Mouse (Mus musculus) kidney, postnatal 0 days (tissue): ENCODE results near the gene 4930402H24Rik. TPM values are rescaled to one million over a fixed set of nuclear protein-coding genes. Genes with fewer than 3 reads are reported as not detected.

Experiments
- ATAC-seq: fragments of 200-750 bp; cut with Nextera tagmentation; replicated peaks from 2 replicates; pipeline ENCODE4 v1.8.0; 2017; ENCODE audit warnings: low read depth, moderate number of reproducible peaks, moderate TSS enrichment, moderate library complexity; ENCODE audit not compliant: low FRiP score
- DNase-seq: peaks from one replicate; pipeline ENCODE4 v3.0.0-alpha.2; 2016; ENCODE audit warnings: low spot score
- H3K27ac ChIP-seq: fragments of 300-500 bp; sonication (generic); 2 replicates; pipeline ENCODE4 v1.5.1; 2014; ENCODE audit warnings: mild to moderate bottlenecking
- H3K27me3 ChIP-seq: fragments of 300-500 bp; sonication (generic); 2 replicates; pipeline ENCODE4 v1.6.1; 2014; ENCODE audit warnings: low read length, mixed read lengths; ENCODE audit not compliant: insufficient read depth
- H3K36me3 ChIP-seq: fragments of 300-500 bp; sonication (generic); 2 replicates; pipeline ENCODE4 v1.6.1; 2014; ENCODE audit warnings: low read length, mixed read lengths; ENCODE audit not compliant: insufficient read depth
- H3K4me1 ChIP-seq: fragments of 300-500 bp; sonication (generic); replicated peaks from 2 replicates; pipeline ENCODE4 v1.6.1; 2014; ENCODE audit warnings: antibody characterized with exemption, low read length, mixed read lengths; ENCODE audit not compliant: insufficient read depth
- H3K4me2 ChIP-seq: fragments of 300-500 bp; sonication (generic); 2 replicates; pipeline ENCODE4 v1.6.1; 2014; ENCODE audit warnings: mild to moderate bottlenecking, low read length, moderate library complexity, mixed read lengths
- H3K4me3 ChIP-seq: fragments of 300-500 bp; sonication (generic); replicated peaks from 2 replicates; pipeline ENCODE4 v1.5.1; 2014; ENCODE audit warnings: low read depth, low read length
- H3K9ac ChIP-seq: fragments of 300-500 bp; sonication (generic); 2 replicates; pipeline ENCODE4 v1.6.1; 2014; ENCODE audit warnings: low read depth, low read length
- H3K9me3 ChIP-seq: fragments of 300-500 bp; sonication (generic); replicated peaks from 2 replicates; pipeline ENCODE4 v1.6.1; 2016; ENCODE audit warnings: low read length, inconsistent platforms, mixed read lengths
- CTCF ChIP-seq: IDR thresholded peaks from 2 replicates; pipeline ENCODE4 v1.5.1; 2016; ENCODE audit warnings: antibody characterized with exemption, low read depth, mild to moderate bottlenecking, moderate library complexity
- WGBS: fragments of 180-500 bp; shearing (Covaris S2); extraction: QIAGEN DNeasy Blood & Tissue Kit; methylation state at CpG from one replicate; pipeline ENCODE4 v1.1.7; 2014; 5-methylcytosine and 5-hydroxymethylcytosine counted together
- polyA plus RNA-seq: library from polyadenylated mRNA; unstranded; fragments of >200 nt; fragmentation: Nextera tagmentation; extraction: Ambion mirVana; gene quantifications from 2 replicates; pipeline ENCODE4 v1.2.1, GENCODE M21; 2015

The 4930402H24Rik gene
- polyA plus RNA-seq, 1 experiment from 2014 or later, result 19.2 TPM

DNA sequence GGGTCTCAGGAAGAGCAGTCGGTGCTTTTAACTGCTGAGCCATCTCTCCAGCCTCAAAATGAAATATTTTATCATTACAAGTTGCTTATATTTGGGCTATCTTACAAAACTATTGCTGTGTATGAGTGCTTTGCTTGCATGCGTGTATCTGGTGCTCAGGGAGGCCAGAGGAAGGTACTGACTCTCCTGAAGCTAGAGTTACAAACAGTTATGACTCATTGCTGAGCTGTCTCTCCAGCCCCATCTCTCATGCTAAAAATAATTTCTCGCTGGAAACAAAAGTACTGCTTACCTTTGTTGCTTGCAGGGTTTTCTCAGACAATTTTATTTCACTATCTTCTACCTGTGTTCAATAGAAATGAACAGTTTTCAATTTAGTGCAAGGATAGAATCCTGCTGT, 140.8 kb downstream of the 4930402H24Rik start:
- Histone ChIP-seq H3K27me3 (no peaks in the 10 kb centered on the region), H3K9me3 (no peaks in the 10 kb centered on the region), H3K9ac (no peak overlapping the region), H3K4me2 (no peak overlapping the region), H3K36me3 (peaks cover 57% of the 10 kb centered on the region), H3K4me3 (no peak overlapping the region), H3K4me1 (no peaks in the 10 kb centered on the region), H3K27ac (no peak overlapping the region)
- DNase-seq (no peak), ATAC-seq (no peak)
- 85% methylated on average over 3 of the region's 3 CpGs for WGBS
- TF ChIP-seq CTCF, result no peak

DNA sequence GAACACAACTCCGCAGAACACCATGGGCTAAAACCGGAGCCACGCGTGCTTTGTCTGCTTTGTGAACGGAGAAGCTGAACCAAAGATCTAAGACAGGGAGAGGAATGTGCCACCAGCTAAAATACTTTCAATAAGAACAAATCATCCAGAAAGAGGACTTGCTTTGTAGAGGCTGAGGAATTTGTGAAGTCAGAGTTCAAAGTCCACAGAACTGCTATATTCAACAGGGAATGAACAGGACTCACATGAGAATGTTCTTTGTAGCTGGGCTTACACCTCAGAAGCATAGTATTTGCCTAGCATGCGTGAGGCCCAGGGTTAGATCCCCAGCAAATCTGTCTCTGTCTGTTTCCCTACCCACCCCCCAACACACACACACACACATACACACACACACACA, 145.3 kb downstream of the 4930402H24Rik start:
- Histone ChIP-seq H3K4me1 (no peaks in the 10 kb centered on the region), H3K27me3 (no peaks in the 10 kb centered on the region), H3K4me3 (no peak overlapping the region), H3K9me3 (no peaks in the 10 kb centered on the region), H3K9ac (no peak overlapping the region), H3K27ac (peak overlapping the region; percentile 66), H3K4me2 (no peak overlapping the region), H3K36me3 (peaks cover 26% of the 10 kb centered on the region; the same call in 1 of the 2 replicates)
- TF ChIP-seq CTCF, result no peak
- ATAC-seq (peak; percentile 54; the same call in 1 of the 2 replicates), DNase-seq (peak; percentile 49)
- 78% methylated on average over 6 of the region's 6 CpGs for WGBS

DNA sequence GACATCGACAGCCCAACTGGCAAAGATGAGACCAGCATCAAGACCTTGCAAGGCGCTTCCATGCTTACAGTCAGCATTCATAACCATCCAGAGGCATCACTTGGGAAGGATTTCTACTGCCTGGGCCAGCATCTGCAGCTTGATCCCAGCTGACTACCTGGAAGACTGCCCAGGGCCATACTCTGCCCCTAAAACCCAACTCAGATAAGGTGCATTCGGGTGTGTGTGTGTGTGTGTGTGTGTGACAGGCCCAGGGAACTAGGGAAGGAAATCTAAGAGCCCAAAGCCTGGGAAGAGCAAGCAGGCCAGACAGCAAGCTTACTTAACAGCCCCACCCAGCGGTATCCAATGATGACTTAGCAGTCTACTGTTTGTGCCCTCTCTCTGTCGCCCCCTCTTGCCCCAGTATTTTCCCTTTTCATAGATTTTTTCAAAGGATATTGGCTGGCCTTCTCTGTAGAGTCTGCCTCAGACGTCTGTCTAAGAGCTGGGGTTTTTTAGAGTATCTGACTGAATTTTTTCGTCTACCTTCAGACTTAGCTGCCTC, 151.1 kb downstream of the 4930402H24Rik start:
- TF ChIP-seq CTCF, result no peak
- H3K4me2 ChIP-seq, result no peak overlapping the region
- 69% methylated on average over 7 of the region's 7 CpGs for whole genome bisulfite sequencing
- H3K27me3 ChIP-seq, result no peaks in the 10 kb centered on the region
- DNase-seq, result no peak
- H3K4me1 ChIP-seq, result no peaks in the 10 kb centered on the region
- no peaks in the 10 kb centered on the region for H3K9me3 ChIP-seq
- H3K27ac ChIP-seq, result no peak overlapping the region
- ATAC-seq, result no peak
- no peak overlapping the region for H3K9ac ChIP-seq
- H3K36me3 ChIP-seq, result 0 out of 2 replicates have a peak, but pooled peaks cover 3% of the 10 kb centered on the region
- no peak overlapping the region for H3K4me3 ChIP-seq

DNA sequence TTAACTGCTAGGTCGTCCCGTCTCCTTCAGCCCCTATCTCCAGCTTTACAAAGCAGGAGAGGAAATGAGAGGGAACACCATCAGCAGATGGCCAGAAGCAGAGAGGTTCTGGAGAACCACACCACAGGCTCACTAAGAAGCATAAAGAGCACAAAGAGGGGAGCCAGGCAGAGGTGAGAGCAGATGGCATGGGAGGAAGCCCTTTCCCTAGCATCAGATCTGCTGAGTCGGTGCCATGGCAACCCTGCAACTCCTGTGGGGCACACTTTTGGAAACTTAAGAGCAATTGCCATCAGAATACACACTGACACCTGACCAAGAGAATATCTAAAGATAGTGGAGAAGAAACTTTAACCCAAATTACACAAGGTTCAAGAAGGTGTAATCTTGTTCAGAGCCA, 151.6 kb downstream of the 4930402H24Rik start:
- 92% methylated on average over 3 of the region's 3 CpGs for WGBS
- Histone ChIP-seq H3K4me3 (no peak overlapping the region), H3K27me3 (no peaks in the 10 kb centered on the region), H3K36me3 (0 out of 2 replicates have a peak, but pooled peaks cover 3% of the 10 kb centered on the region), H3K27ac (no peak overlapping the region), H3K4me2 (no peak overlapping the region), H3K9ac (no peak overlapping the region), H3K9me3 (no peaks in the 10 kb centered on the region), H3K4me1 (no peaks in the 10 kb centered on the region)
- DNase-seq (no peak), ATAC-seq (no peak)
- TF ChIP-seq CTCF, result no peak

DNA sequence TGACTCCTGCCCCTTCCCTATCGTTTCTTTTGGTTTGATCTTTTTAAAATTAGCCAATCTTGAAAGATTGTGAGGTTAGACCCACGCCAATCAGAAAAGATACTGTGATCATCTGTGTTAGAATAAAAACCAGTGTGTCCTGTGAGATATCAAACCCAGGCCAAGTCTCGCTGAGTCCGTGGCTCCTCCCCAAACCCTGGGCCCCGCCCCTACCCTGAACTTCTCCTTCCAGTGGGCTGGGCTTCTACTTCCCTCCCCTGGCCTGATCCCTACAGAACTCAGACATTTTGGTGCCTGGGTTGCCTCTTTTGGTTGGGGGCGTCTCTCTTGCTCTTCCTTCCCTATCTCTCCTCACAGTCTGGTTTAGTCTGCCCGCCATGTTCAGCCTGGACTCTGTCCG, 155.8 kb downstream of the 4930402H24Rik start:
- Histone ChIP-seq H3K27ac (no peak overlapping the region), H3K27me3 (no peaks in the 10 kb centered on the region), H3K9me3 (no peaks in the 10 kb centered on the region), H3K4me1 (no peaks in the 10 kb centered on the region), H3K9ac (no peak overlapping the region), H3K4me3 (no peak overlapping the region), H3K4me2 (no peak overlapping the region), H3K36me3 (peaks cover 30% of the 10 kb centered on the region)
- DNase-seq (no peak), ATAC-seq (no peak)
- TF ChIP-seq CTCF, result no peak
- 61% methylated on average over 8 of the region's 8 CpGs for WGBS

DNA sequence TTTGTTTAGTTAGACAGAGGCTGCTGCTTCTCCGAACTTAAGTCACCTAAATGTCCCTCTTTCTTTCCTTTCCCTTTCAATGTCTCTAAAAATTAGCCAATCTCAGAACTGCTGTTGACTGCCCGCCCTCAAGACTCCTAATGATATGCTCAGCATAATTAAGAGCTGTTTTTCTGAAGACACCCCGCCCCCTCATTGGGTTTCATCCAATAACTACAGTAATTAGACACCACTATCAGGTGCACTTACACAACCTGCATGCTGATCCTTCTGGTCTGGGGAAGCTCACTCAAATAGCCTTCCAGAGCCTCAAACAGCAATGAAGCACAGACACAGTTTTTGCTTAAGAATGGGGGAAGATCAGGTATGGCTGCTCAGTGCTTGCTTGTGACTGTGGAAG, 156.5 kb downstream of the 4930402H24Rik start:
- 78% methylated on average over 3 of the region's 3 CpGs for WGBS
- H3K36me3 ChIP-seq, result peaks cover 37% of the 10 kb centered on the region
- H3K27ac ChIP-seq, result no peak overlapping the region
- H3K9ac ChIP-seq, result no peak overlapping the region
- no peak for DNase-seq
- H3K4me1 ChIP-seq, result no peaks in the 10 kb centered on the region
- H3K4me2 ChIP-seq, result no peak overlapping the region
- no peak for ATAC-seq
- no peak for TF ChIP-seq CTCF
- H3K9me3 ChIP-seq, result no peaks in the 10 kb centered on the region; the same call in 1 of the 2 replicates
- H3K27me3 ChIP-seq, result no peaks in the 10 kb centered on the region
- H3K4me3 ChIP-seq, result no peak overlapping the region

DNA sequence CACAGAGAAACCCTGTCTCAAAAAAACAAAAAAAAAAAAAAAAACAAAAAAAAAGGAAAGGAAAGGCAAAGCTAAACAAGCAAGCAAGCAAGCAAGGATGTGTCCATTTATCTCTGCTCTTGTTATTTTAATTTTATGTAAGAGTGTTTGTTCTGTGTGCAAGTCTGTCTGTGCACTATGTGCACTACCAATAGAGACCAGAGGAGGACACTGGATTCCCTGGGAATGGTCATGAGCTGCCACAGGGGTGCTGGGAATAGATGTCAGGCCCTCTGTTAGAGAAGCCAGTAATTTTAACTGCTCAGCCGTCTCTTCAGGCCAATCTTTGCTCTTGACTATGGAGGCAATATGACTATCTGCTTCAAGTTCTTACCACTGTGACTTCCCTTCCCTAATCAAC, 162.6 kb downstream of the 4930402H24Rik start:
- ATAC-seq, result no peak
- H3K9me3 ChIP-seq, result no peaks in the 10 kb centered on the region; the same call in 1 of the 2 replicates
- no peaks in the 10 kb centered on the region for H3K27me3 ChIP-seq
- TF ChIP-seq CTCF, result no peak
- H3K4me1 ChIP-seq, result no peaks in the 10 kb centered on the region
- H3K4me2 ChIP-seq, result no peak overlapping the region
- H3K27ac ChIP-seq, result no peak overlapping the region
- WGBS, result 93% methylated on average over 1 of the region's 1 CpGs
- DNase-seq, result no peak
- H3K4me3 ChIP-seq, result no peak overlapping the region
- H3K36me3 ChIP-seq, result peaks cover 69% of the 10 kb centered on the region
- H3K9ac ChIP-seq, result no peak overlapping the region
